Mouse (Mus musculus): ENCODE results near the gene Apol8. TPM values are rescaled to one million over a fixed set of nuclear protein-coding genes. Genes with fewer than 3 reads are reported as not detected.
"Not testable (repeated sequence)": the region's sequence is repeated elsewhere in the genome, so short reads cannot be mapped to it uniquely, and the experiment has no call there.

Apol8 gene
- polyA plus RNA-seq, 1 experiment from 2014 or later: not detected

DNA sequence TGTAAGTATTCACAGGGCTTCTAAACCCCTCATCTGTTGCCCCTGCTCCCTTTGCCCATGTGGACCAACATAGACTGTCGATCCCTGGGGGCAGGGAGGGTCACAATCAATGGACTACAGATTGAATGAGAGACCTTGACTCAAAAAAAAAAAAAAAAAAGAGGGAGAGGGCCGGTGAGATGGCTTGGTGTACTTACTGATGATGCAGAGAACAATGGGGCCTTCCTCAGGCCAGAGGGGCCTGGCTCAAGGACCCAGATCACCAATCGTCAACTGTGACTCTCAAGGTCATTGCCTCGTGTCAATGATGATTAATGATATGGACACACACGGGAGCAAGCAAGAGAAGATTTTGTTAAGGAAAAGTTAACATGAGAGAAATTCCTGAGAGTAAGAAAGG, 12.2 kb downstream of the Apol8 start:
- Histone ChIP-seq H3K4me3 (no peak overlapping the region), H3K27me3 (no peaks in the 10 kb centered on the region), H3K36me3 (no peaks in the 10 kb centered on the region), H3K9ac (no peak overlapping the region), H3K4me1 (replicated peaks) (no peaks in the 10 kb centered on the region), H3K9me3 (no peaks in the 10 kb centered on the region), H3K27ac (replicated peaks) (no peak overlapping the region), H3K4me2 (no peak overlapping the region)
- no peak for ATAC-seq (ENCODE audit: low read depth)
- WGBS: 33% methylated on average over 5 of the region's 5 CpGs

DNA sequence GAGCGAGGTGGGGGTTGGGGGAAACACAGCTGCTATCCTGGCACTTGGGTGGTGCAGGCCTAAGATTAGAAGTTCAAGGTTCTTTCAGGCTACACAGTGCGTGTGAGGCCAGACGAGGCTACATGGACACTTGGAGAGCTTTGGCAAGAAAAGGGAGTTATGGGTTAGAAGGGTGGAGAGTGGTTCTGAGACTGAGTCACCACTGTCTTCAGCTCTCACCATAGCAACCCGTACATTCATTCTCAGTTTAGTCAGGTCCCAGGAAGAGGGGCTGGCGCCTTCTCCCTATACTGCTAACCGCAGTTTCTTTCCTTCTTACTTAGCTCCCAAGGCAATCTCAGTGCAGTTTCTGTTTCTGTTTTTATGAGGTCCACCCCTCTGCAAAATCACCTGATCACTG, 15.2 kb downstream of the Apol8 start:
- H3K4me3 ChIP-seq; H3K27ac ChIP-seq (replicated peaks); H3K9ac ChIP-seq; H3K4me1 ChIP-seq (replicated peaks); H3K9me3 ChIP-seq; ATAC-seq (ENCODE audit: low read depth); H3K27me3 ChIP-seq; H3K4me2 ChIP-seq; H3K36me3 ChIP-seq: not testable (repeated sequence)
- 82% methylated on average over 6 of the region's 6 CpGs for WGBS

- Histone ChIP-seq H3K4me2 (no peak overlapping the region), H3K4me1 (replicated peaks) (no peaks in the 10 kb centered on the region), H3K9ac (no peak overlapping the region), H3K27me3 (no peaks in the 10 kb centered on the region), H3K27ac (replicated peaks) (no peak overlapping the region), H3K9me3 (no peaks in the 10 kb centered on the region), H3K36me3 (no peaks in the 10 kb centered on the region), H3K4me3 (no peak overlapping the region)
- ATAC-seq (ENCODE audit: low read depth): no peak
- 81% methylated on average over 9 of the region's 9 CpGs for WGBS
These were observed 16.1 kb downstream of the Apol8 start for GRCm38 (mm10) chr15:77740511-77741297.

DNA sequence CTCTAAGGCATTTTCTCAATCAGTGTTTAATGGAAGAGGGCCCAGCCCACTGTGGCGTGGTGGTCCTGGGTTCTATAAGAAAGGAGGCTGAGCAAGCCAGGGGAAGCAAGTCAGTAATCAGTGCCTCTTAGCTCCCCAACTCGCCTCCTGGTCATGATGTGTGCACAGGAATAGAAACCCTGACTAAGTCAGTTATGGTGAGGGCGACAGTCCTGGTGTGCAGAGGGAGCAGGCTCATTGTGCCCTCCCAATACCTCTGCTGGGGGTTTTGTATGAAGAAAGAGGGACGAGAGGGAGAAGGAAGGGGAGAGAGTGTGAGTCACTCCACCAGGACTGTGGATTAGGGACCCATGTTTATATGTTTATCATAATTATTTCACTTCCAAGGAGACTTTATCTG, 22.9 kb downstream of the Apol8 start:
- not testable (repeated sequence) for H3K27ac ChIP-seq (replicated peaks); H3K27me3 ChIP-seq; H3K9ac ChIP-seq; H3K9me3 ChIP-seq; H3K4me3 ChIP-seq; H3K4me2 ChIP-seq; ATAC-seq (ENCODE audit: low read depth); H3K36me3 ChIP-seq; H3K4me1 ChIP-seq (replicated peaks)
- 76% methylated on average over 4 of the region's 4 CpGs for whole genome bisulfite sequencing

DNA sequence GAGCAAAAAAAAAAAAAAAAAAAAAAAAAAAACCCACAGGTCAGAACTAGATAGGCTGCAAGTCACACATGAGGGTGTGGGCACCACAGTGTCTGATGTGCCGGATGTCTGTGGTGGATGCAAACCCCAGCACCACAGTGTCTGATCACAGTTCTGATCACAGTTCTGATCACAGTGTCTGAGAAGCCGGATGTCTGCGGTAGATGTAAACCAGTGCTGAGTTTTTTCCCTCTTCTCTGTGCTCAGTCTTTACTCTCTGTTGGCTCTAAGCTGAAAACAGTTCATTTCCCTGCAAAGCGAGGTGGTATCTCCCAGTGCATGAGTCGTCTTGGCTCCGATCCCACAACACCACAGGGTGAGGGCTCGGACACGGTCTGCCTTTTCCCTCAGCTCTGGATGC, 23.4 kb downstream of the Apol8 start:
- not testable (repeated sequence) for H3K9me3 ChIP-seq; H3K4me2 ChIP-seq; H3K4me1 ChIP-seq (replicated peaks); H3K27me3 ChIP-seq; H3K4me3 ChIP-seq; H3K27ac ChIP-seq (replicated peaks); H3K9ac ChIP-seq; H3K36me3 ChIP-seq; ATAC-seq (ENCODE audit: low read depth)
- 73% methylated on average over 8 of the region's 8 CpGs for WGBS

DNA sequence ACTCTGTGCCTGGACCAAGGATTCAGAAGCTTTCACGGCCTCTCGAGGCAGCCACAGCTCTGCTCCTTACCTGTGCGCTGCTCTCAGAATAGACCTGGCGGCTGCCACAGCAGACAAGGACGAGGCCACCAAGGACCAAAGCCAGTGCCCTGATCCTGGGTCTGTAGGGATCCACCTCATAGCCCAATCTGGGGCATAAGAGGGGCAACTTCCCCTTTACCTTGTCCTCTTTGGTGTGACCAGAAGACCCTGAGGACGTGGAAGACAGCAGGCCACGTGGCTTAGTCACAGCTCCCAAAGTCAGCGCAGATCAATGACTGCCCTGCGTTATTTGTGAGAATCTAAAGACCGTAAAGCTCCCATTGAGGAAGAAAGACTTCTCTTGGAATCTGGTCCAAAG, 24.0 kb downstream of the Apol8 start:
- H3K36me3 ChIP-seq; H3K9ac ChIP-seq; H3K9me3 ChIP-seq; H3K4me2 ChIP-seq; H3K27me3 ChIP-seq; H3K4me1 ChIP-seq (replicated peaks); H3K4me3 ChIP-seq; H3K27ac ChIP-seq (replicated peaks); ATAC-seq (ENCODE audit: low read depth): not testable (repeated sequence)
- 75% methylated on average over 10 of the region's 10 CpGs for WGBS

DNA sequence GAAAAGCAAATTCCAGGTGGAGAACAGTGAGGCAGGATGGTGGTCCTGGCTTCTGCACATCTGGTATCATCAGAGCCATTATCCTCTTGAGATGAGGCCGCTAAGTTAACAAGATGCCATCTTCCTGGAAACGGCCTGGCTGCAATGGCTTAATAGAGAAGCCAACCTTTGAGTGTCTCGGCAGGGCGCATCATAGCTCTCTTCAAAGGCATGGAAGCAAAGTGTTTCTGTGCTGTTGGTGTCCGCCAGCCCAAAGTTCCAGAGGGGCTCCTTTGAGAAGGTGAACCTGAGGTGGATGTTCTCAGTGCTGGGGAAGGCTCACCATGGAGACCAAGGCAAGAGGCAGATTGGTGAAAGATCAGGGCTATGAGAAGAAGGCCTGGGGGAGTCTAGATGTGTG, 25.2 kb downstream of the Apol8 start:
- Histone ChIP-seq H3K4me2 (no peak overlapping the region), H3K4me3 (no peak overlapping the region), H3K4me1 (replicated peaks) (no peaks in the 10 kb centered on the region), H3K9ac (no peak overlapping the region), H3K27me3 (no peaks in the 10 kb centered on the region), H3K36me3 (no peaks in the 10 kb centered on the region), H3K9me3 (no peaks in the 10 kb centered on the region), H3K27ac (replicated peaks) (no peak overlapping the region)
- WGBS: 86% methylated on average over 5 of the region's 5 CpGs
- ATAC-seq (ENCODE audit: low read depth): no peak

DNA sequence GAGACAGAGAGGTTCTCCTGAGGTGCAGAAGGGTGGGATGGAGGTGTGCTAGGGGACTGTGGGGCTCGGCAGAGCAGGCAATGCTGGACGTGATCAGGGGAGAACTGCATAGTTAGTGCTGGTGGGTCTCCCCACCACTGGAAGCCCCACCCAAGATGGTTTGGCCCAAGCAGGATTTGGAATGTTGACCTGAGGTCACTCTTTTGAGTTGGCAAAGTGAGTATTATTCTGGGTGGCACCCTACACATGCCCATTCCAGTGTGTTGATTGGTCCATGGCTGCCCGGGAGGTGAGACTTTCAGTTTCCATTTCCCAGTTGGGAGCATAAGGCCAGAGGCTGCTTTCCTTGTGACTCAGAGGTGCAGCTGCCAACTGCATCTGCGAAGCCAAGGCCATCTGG, 28.1 kb downstream of the Apol8 start, which contains the start of gene Apol9b:
Gene Apol9b (plus strand): TSS at position 301 of the 400 bp plus-strand sequence.
- H3K4me1 ChIP-seq (replicated peaks); H3K9ac ChIP-seq; H3K27ac ChIP-seq (replicated peaks); H3K4me2 ChIP-seq; H3K9me3 ChIP-seq; H3K36me3 ChIP-seq; H3K4me3 ChIP-seq; H3K27me3 ChIP-seq; ATAC-seq (ENCODE audit: low read depth): not testable (repeated sequence)
- whole genome bisulfite sequencing: 92% methylated on average over 2 of the region's 4 CpGs

DNA sequence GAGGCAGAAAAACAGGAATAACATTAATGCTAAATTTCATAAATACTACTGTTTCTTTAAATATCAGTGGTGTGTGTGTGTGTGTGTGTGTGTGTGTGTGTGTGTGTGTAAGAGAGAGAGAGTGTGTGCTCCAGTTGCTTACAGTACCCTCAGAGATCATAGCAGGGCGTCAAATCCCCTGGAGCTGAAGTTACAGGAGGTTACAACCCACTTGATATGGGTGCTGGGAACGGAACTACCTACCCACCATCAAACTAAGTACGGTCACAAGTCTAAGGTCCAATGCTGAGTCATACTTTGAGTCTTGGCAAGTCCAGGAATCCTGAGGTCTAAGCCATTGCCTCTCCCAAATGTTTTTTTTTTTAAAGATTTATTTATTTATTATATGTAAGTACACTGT, 29.1 kb downstream of the Apol8 start:
- WGBS: 91% methylated on average over 3 of the region's 3 CpGs
- not testable (repeated sequence) for H3K9me3 ChIP-seq

GRCm38 (mm10) chr15:77727139-77727538, 29.7 kb downstream of the Apol8 start:
- WGBS: 22% methylated on average over 3 of the region's 3 CpGs
- not testable (repeated sequence) for H3K36me3 ChIP-seq; H3K4me3 ChIP-seq; H3K27me3 ChIP-seq; H3K9ac ChIP-seq; H3K27ac ChIP-seq (replicated peaks); H3K4me1 ChIP-seq (replicated peaks); H3K9me3 ChIP-seq; H3K4me2 ChIP-seq; ATAC-seq (ENCODE audit: low read depth)

More for the DNA sequence above, 29.1 kb downstream of the Apol8 start:
- H3K4me2 ChIP-seq; H3K36me3 ChIP-seq; H3K27me3 ChIP-seq; H3K4me3 ChIP-seq; H3K27ac ChIP-seq (replicated peaks); H3K4me1 ChIP-seq (replicated peaks); ATAC-seq (ENCODE audit: low read depth); H3K9ac ChIP-seq: not testable (repeated sequence)

DNA sequence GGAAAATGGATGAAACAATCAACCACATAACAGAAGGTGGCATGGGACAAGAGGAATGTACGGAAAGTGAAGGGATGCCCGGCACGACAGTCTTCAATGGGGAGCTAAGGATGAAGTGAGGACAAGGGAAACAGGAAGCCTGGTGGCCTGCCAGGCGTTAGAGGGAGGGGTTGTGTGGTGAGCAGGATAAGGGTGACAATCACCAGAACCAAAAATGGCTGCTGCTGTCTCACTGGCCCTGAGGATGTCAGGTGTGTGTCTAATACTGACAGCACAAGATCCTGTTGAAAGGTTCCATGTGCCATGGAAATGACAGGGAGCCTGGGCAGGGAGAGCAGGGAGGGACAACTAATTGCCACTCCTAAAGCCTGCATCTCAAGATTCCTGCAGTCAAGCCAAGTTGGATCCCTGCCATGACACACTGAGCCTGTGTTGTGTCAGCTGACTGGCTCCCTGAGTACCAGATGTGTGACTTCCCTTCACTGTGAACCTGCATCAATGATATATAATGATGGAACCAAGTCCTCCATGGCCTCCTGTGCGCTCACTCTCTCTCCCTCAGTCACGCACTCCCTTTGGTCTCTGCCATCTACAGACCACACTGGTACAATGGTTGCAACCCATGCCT, 31.3 kb downstream of the Apol8 start:
- 82% methylated on average over 5 of the region's 6 CpGs for WGBS
- not testable (repeated sequence) for H3K4me1 ChIP-seq (replicated peaks); H3K4me3 ChIP-seq; H3K4me2 ChIP-seq; H3K9ac ChIP-seq; H3K9me3 ChIP-seq; H3K27me3 ChIP-seq; H3K36me3 ChIP-seq; H3K27ac ChIP-seq (replicated peaks); ATAC-seq (ENCODE audit: low read depth)

GRCm38 (mm10) chr15:77724208-77724911, 32.4 kb downstream of the Apol8 start:
- not testable (repeated sequence) for H3K4me2 ChIP-seq; H3K4me3 ChIP-seq; H3K4me1 ChIP-seq (replicated peaks); H3K36me3 ChIP-seq; H3K9me3 ChIP-seq; H3K27me3 ChIP-seq; H3K9ac ChIP-seq; H3K27ac ChIP-seq (replicated peaks); ATAC-seq (ENCODE audit: low read depth)
- 10% methylated on average over 3 of the region's 10 CpGs for WGBS

All from neural tube, embryonic 13.5 days (tissue).